Mouse (Mus musculus) layer of hippocampus, postnatal 25 days (tissue): ENCODE measurements around the gene Mdk. TPM values are rescaled to one million over a fixed set of nuclear protein-coding genes. Genes with fewer than 3 reads are reported as not detected.

Experiments used
- DNase-seq, 2 experiments: peaks; one replicate each; pipeline ENCODE4 v3.0.0; 2022; ENCODE audit warnings: mixed read lengths in 2 of 2, low spot score in 1 of 2; ENCODE audit errors: extremely low spot score in 1 of 2
- total RNA-seq, 2 experiments: library from RNA; stranded (reverse); gene quantifications; 2 replicates each; pipeline ENCODE4 v1.2.3; 2021

The Mdk gene
- total RNA-seq, 2 experiments from 2014 or later, result 25.5 to 33.2 TPM

DNA sequence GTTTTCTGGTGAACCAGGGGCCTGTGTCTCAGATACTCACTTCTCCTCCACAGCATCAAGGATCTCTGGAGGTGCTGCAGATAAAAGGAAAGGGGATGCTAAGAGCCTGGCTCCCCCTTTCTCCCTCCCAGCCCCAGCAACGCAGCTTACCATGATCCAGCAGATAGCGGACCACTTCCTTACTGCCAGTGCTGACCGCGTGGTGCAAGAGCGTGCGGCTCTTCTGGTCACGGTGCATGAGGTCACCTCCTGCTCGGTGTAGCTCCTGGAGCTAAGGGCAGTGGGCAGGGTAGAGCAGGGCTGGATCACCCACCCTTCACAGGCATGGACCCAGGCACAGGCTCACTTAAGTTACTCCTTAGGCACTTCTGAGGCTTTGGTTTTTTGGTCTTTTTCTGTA is 1.9 kb upstream of the Mdk start:
- no peak for DNase-seq

GRCm38 (mm10) chr2:91933471-91933870 is 1.4 kb upstream of the Mdk start:
- no peak for DNase-seq

GRCm38 (mm10) chr2:91932737-91933350 is 747 bp upstream of the Mdk start:
- DNase-seq, result no peak

DNA sequence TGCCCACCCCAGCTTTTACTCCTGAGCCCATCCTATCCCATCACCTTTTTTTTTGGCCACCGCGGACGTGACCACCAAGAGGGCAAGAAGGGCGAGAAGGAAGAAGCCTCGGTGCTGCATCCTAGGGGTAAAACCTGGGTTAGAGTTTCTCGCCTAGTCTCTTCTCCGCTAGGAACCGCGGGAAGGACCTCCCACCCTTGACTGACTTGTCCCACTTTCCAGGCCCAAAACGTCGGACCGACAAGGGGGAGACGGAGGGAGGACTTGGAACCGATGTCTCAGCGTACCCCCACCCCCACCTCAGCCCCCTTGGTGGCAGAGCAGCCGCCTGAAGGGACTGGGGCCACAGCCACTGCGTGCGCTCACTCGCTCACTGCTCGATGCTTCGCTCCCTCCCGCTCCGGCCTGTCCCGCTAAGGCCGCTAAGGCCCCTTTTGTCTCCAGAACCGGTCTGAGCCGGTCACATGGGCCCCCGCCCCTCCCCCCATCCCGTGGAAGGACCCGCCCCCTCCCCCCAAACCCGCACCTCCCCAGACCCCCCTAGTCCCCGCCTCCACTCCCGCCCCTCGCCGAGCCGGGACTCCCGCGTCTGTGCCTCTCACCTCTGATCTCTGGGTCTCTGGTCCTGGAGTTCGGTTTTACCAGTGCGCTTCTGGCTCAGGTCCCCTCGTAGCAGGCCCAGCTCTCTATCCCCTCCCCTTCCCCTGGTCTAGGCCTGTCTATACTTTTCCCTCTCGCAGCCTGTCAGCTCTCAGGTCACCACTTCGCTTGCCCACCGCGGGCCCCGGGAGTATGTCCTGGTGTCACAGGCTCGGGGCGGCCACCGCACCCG is 553 bp downstream of the Mdk start:
- DNase-seq, result no peak

DNA sequence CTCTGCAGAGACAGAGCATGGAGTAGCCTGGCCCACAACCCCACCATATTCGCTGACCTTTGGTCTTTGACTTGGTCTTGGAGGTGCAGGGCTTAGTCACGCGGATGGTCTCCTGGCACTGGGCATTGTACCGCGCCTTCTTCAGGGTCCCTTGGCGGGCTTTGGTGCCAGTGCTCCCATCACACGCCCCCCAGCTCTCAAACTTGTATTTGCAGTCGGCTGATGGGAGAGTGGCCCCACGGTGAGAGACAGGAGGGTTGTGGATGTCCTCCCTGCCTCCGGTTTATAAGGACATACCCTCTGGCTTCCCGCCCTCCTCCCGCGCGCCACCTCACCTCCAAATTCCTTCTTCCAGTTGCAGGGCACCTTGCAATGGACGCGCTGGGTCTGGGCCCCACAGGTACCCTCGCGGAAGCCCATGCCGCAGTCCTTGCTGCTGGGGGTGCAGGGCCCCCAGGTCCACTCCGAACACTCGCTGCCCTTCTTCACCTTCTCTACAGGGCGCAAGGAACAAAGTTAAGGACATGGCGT is 1.3 kb downstream of the Mdk start:
- DNase-seq, result no peak

GRCm38 (mm10) chr2:91929936-91930335 is 2.2 kb downstream of the Mdk start:
- no peak for DNase-seq

GRCm38 (mm10) chr2:91929455-91929854 is 2.6 kb downstream of the Mdk start:
- DNase-seq, result no peak

DNA sequence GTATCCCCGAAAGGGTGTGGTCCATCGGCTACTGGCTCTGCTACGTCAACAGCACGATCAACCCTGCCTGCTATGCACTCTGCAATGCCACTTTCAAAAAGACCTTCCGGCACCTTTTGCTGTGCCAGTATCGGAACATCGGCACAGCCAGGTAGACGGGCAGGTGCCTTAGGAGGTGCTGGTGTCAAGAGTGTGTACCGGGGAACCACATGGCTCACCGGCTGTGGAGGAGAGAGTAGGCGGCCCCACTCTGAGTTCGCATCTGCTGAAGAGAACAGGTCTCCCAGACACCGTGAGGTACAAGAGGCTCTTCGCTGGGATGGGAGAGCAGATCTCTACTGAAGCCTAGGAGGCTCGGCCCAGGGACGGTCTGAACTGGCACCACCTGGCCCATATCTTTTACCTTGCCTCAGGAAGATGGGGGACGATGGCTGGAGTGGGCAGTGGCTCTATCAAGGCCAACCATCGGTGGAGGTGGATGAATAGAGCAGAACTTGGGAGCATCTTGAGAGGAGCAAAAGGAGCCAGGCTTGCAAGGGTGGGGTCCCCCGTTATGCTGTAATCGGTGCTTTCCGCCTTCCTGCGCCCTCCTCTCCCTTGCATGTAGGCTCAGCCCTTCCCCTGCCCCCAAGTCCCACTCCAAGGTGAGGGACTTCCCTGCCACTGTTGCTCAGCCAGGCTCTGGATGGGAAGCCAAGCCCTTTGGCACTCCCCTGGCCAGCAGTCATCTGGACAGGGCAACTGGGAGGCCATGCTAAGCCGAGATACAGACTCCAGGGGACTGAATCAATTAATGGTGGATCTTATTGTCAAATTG is 3.4 kb downstream of the Mdk start:
- no peak for DNase-seq

DNA sequence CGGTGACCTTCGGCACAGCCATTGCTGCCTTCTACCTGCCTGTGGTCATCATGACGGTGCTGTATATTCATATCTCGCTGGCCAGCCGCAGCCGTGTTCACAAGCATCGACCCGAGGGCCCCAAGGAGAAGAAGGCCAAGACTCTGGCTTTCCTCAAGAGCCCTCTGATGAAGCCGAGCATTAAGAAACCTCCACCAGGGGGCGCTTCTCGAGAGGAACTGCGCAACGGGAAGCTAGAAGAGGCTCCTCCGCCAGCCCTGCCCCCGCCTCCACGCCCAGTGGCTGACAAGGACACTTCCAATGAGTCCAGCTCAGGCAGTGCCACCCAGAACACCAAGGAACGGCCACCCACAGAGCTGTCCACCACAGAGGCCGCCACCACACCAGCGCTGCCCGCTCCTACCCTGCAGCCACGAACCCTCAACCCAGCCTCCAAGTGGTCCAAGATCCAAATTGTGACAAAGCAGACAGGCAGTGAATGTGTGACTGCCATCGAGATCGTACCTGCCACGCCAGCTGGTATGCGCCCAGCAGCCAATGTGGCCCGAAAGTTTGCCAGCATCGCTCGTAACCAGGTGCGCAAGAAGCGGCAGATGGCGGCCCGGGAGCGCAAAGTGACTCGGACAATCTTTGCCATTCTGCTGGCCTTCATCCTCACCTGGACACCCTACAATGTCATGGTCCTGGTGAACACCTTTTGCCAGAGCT is 4.1 kb downstream of the Mdk start:
- DNase-seq, result peak; percentile 74 to 91

- no peak for DNase-seq
Observed at GRCm38 (mm10) chr2:91926949-91927348, 5.1 kb downstream of the Mdk start, which contains the start of gene Chrm4. TSS of gene Chrm4 (plus strand) at chr2:91927249.

- DNase-seq, result no peak
Observed at GRCm38 (mm10) chr2:91925442-91925841, 6.7 kb downstream of the Mdk start.

DNA sequence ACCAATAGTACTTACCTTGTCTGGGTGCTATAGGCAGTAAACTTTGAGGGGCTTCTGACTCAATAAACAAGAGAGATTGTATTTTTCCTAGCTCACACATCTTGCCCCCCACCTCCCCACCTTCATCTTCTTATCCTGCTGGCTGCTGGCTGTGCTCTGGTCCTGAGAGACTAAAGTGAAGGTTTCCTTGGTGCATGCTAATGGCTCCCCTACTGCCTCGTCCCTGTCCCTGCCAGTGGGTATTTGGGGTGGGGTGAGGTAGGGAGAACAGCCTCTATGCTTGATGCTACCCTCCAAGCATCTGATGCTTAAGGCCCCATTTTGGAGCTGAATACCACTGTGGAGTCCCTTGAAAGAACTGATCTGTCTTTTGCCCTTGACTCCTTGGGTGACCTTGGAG is 7.4 kb downstream of the Mdk start:
- no peak for DNase-seq

- peak; percentile 68 to 73 for DNase-seq
Observed at GRCm38 (mm10) chr2:91923415-91924337, 8.4 kb downstream of the Mdk start.

DNA sequence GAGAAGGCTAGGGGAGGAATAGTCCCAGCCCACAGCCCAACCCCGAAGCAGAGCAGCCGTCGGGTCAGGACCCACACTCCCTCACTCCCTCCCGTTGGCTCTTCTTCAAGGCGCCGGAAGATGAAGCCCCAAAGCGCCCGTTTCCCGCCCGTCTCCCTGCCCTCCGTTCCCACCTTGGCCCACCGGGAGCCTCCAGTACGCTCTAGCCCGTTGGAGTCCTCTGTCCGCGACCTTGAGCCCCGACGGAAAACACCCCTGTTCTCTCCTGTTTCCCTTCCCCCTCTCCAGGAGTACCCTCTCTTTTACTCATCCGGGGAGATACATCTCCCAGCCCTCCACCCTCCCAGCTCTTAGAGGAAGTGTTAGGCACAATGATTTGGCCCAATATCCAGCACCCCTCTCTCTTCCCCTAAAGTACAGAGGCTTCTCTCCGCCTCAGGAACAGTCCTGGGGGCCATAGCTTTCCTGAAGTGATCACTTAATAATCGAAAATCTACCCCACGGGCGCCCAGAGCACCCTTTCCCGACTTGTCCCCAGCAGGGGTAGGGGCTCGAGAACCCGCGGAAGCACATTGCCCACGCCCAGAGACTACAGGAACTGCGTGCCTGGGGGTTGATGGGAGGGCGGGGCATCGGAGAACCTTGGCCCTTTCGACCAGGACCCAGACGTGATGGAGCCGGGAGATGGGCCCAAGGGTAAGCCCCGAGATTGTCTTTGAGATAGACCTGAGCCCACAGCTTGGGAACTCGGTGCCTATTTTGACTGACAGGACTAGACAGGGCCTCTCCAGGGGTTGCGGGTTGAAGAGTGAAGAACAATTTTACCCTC is 9.3 kb downstream of the Mdk start:
- no peak for DNase-seq

- peak; percentile 60 to 71 for DNase-seq
Observed at GRCm38 (mm10) chr2:91921790-91922570, 10.1 kb downstream of the Mdk start.

GRCm38 (mm10) chr2:91921181-91921789 is 10.8 kb downstream of the Mdk start:
- peak in 1 of 2 experiments; percentile 55 for DNase-seq

DNA sequence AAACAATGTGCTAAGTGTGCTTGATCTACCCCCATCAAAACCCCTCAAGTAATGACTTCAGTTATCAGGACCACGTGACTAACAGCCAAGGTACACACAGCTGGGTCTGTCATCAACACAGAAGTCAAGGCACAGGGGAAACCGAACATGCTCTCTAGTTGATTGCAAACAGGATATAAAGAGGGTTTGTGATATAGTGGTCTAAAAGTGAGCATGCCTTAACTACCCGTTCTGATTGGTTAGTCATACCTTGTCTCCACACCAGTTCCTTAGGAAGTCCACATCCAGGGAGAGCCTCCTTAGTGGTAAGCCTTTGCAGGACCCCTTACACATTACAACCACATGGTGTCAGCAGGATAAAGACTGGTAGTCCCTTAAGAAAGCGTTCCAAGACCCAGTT is 12.0 kb downstream of the Mdk start:
- no peak for DNase-seq
